Mouse (Mus musculus) lung, embryonic 14.5 days (tissue): ENCODE data around the gene 2700049A03Rik. TPM values are rescaled to one million over a fixed set of nuclear protein-coding genes. Genes with fewer than 3 reads are reported as not detected.

Experiments used
- ATAC-seq: fragments of 200-750 bp; cut with Nextera tagmentation; 2 replicates; pipeline ENCODE4 v1.8.0; 2017; ENCODE audit warnings: mild to moderate bottlenecking, moderate TSS enrichment, moderate library complexity; ENCODE audit not compliant: insufficient read depth
- DNase-seq: peaks from one replicate; pipeline ENCODE4 v3.0.0-alpha.2; 2015
- H3K27ac ChIP-seq: fragments of 300-500 bp; sonication (generic); 2 replicates; pipeline ENCODE4 v1.5.1; 2014; ENCODE audit warnings: low read depth, mild to moderate bottlenecking, moderate library complexity
- H3K27me3 ChIP-seq: fragments of 300-500 bp; sonication (generic); 2 replicates; pipeline ENCODE4 v1.6.1; 2014; ENCODE audit warnings: low read length, control low read depth; ENCODE audit not compliant: insufficient read depth
- H3K36me3 ChIP-seq: fragments of 300-500 bp; sonication (generic); 2 replicates; pipeline ENCODE4 v1.6.1; 2014; ENCODE audit warnings: control low read depth; ENCODE audit not compliant: insufficient read depth
- H3K4me1 ChIP-seq: fragments of 300-500 bp; sonication (generic); 2 replicates; pipeline ENCODE4 v1.6.1; 2014; ENCODE audit warnings: antibody characterized with exemption, control low read depth; ENCODE audit not compliant: insufficient read depth
- H3K4me2 ChIP-seq: fragments of 300-500 bp; sonication (generic); 2 replicates; pipeline ENCODE4 v1.6.1; 2014; ENCODE audit warnings: mild to moderate bottlenecking
- H3K4me3 ChIP-seq: fragments of 300-500 bp; sonication (generic); 2 replicates; pipeline ENCODE4 v1.5.1; 2014; ENCODE audit warnings: low read depth, low read length
- H3K9ac ChIP-seq: fragments of 300-500 bp; sonication (generic); 2 replicates; pipeline ENCODE4 v1.6.1; 2014
- H3K9me3 ChIP-seq: fragments of 300-500 bp; sonication (generic); 2 replicates; pipeline ENCODE4 v1.6.1; 2016; ENCODE audit warnings: low read depth, low read length, control low read depth
- CTCF ChIP-seq: IDR thresholded peaks from 2 replicates; pipeline ENCODE4 v1.5.1; 2016; ENCODE audit warnings: antibody characterized with exemption, low read depth
- WGBS: fragments of 180-500 bp; shearing (Covaris S2); extraction: QIAGEN DNeasy Blood & Tissue Kit; methylation state at CpG from one replicate; pipeline ENCODE4 v1.1.7; 2014; 5-methylcytosine and 5-hydroxymethylcytosine counted together
- polyA plus RNA-seq: library from polyadenylated mRNA; unstranded; fragments of >200 nt; fragmentation: Nextera tagmentation; extraction: Ambion mirVana; gene quantifications from 2 replicates; pipeline ENCODE4 v1.2.1, GENCODE M21; 2014

Gene 2700049A03Rik
- polyA plus RNA-seq, 1 experiment from 2014 or later = 13.6 TPM

GRCm38 (mm10) chr12:71217866-71218522 is 81.3 kb downstream of the 2700049A03Rik start:
- H3K4me2 ChIP-seq = no peak overlapping the region
- peak; percentile 91 for DNase-seq
- no peaks in the 10 kb centered on the region for H3K4me1 ChIP-seq
- no peak overlapping the region for H3K9ac ChIP-seq
- peak; percentile 92 for ATAC-seq
- no peaks in the 10 kb centered on the region for H3K27me3 ChIP-seq
- no peak overlapping the region for H3K4me3 ChIP-seq
- no peaks in the 10 kb centered on the region for H3K9me3 ChIP-seq
- WGBS = 47% methylated on average over 6 of the region's 6 CpGs
- TF ChIP-seq CTCF = no peak
- H3K36me3 ChIP-seq = peaks cover 12% of the 10 kb centered on the region; the same call in 1 of the 2 replicates
- peak overlapping the region; percentile 30; the same call in 1 of the 2 replicates for H3K27ac ChIP-seq

DNA sequence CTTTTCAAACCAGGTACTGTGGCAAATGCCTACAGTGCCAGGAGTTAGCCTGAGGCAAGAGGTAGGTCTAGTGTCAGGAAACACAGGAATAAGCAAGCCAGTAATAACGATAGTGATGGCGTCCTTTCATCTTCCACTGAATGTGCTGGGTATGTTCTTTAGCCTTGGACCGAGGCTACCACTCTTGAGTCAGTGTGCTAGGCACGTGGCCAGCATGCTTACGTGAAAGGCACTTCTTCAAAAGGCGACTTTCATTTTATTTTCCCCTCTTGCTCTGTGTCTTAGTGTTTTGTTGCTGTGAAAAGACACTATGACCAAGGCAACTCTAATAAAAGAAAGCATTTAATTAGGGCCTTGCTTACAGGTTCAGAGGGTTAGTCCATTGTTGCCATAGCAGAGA is 86.1 kb downstream of the 2700049A03Rik start:
- no peak overlapping the region for H3K27ac ChIP-seq
- no peak for TF ChIP-seq CTCF
- ATAC-seq (no peak), DNase-seq (no peak)
- H3K9me3 ChIP-seq = no peaks in the 10 kb centered on the region
- no peaks in the 10 kb centered on the region for H3K27me3 ChIP-seq
- H3K4me3 ChIP-seq = no peak overlapping the region
- 95% methylated on average over 6 of the region's 6 CpGs for WGBS
- H3K36me3 ChIP-seq = peaks cover 12% of the 10 kb centered on the region; the same call in 1 of the 2 replicates
- H3K4me2 ChIP-seq = no peak overlapping the region
- no peak overlapping the region for H3K9ac ChIP-seq
- no peaks in the 10 kb centered on the region for H3K4me1 ChIP-seq

GRCm38 (mm10) chr12:71227769-71228168 is 91.1 kb downstream of the 2700049A03Rik start:
- DNase-seq = peak; percentile 59
- Histone ChIP-seq H3K4me2 (no peak overlapping the region), H3K9me3 (no peaks in the 10 kb centered on the region), H3K4me1 (0 out of 2 replicates have a peak, but pooled peaks cover 4% of the 10 kb centered on the region), H3K27ac (peak overlapping the region; percentile 31; the same call in 1 of the 2 replicates), H3K9ac (no peak overlapping the region), H3K4me3 (no peak overlapping the region), H3K27me3 (no peaks in the 10 kb centered on the region), H3K36me3 (0 out of 2 replicates have a peak, but pooled peaks cover 3% of the 10 kb centered on the region)
- 33% methylated on average over 4 of the region's 4 CpGs for WGBS
- no peak for TF ChIP-seq CTCF
- peak; percentile 66; the same call in 1 of the 2 replicates for ATAC-seq

GRCm38 (mm10) chr12:71228925-71229649 is 92.4 kb downstream of the 2700049A03Rik start:
- TF ChIP-seq CTCF = no peak

GRCm38 (mm10) chr12:71231561-71231960 is 94.9 kb downstream of the 2700049A03Rik start:
- 81% methylated on average over 9 of the region's 9 CpGs for WGBS
- Histone ChIP-seq H3K4me1 (0 out of 2 replicates have a peak, but pooled peaks cover 4% of the 10 kb centered on the region), H3K27me3 (no peaks in the 10 kb centered on the region), H3K36me3 (0 out of 2 replicates have a peak, but pooled peaks cover 8% of the 10 kb centered on the region), H3K9me3 (no peaks in the 10 kb centered on the region), H3K9ac (no peak overlapping the region), H3K27ac (no peak overlapping the region), H3K4me3 (no peak overlapping the region), H3K4me2 (no peak overlapping the region)
- no peak for TF ChIP-seq CTCF
- ATAC-seq (no peak), DNase-seq (no peak)

More at GRCm38 (mm10) chr12:71228925-71229649, 92.4 kb downstream of the 2700049A03Rik start:
- WGBS = 23% methylated on average over 10 of the region's 10 CpGs
- peak; percentile 62 for DNase-seq
- no peaks in the 10 kb centered on the region for H3K9me3 ChIP-seq
- no peak overlapping the region for H3K9ac ChIP-seq
- no peak overlapping the region for H3K4me3 ChIP-seq
- H3K36me3 ChIP-seq = 0 out of 2 replicates have a peak, but pooled peaks cover 3% of the 10 kb centered on the region
- H3K4me2 ChIP-seq = no peak overlapping the region
- H3K27ac ChIP-seq = peak overlapping the region; percentile 21; the same call in 1 of the 2 replicates
- 0 out of 2 replicates have a peak, but pooled peaks cover 4% of the 10 kb centered on the region for H3K4me1 ChIP-seq
- ATAC-seq = peak; percentile 65; the same call in 1 of the 2 replicates
- H3K27me3 ChIP-seq = no peaks in the 10 kb centered on the region

DNA sequence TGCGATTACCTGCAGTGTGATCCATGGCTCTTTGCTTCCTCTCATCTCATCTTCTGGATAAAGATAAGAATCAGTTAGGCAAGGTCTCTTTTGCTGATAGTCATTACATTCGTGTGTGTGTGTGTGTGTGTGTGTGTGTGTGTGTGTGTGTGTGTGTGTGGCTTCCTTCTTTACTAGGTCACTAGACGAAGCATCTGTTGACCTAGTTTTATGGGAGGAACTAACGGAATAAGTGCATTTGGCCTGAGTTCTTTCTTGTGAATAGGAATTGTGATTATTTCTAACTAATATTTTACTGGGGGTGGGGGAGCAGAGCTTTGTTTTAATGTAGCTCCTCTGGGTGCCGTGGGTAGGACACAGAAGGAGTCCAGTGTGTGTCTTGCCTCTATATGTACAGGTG is 96.8 kb downstream of the 2700049A03Rik start:
- 66% methylated on average over 5 of the region's 5 CpGs for WGBS
- ATAC-seq (no peak), DNase-seq (no peak)
- Histone ChIP-seq H3K4me2 (no peak overlapping the region), H3K9me3 (no peaks in the 10 kb centered on the region), H3K4me1 (no peaks in the 10 kb centered on the region), H3K27ac (no peak overlapping the region), H3K4me3 (no peak overlapping the region), H3K27me3 (no peaks in the 10 kb centered on the region), H3K36me3 (0 out of 2 replicates have a peak, but pooled peaks cover 8% of the 10 kb centered on the region), H3K9ac (no peak overlapping the region)
- no peak for TF ChIP-seq CTCF

GRCm38 (mm10) chr12:71237074-71237473 is 100.4 kb downstream of the 2700049A03Rik start:
- Histone ChIP-seq H3K36me3 (peaks cover 8% of the 10 kb centered on the region), H3K4me1 (no peaks in the 10 kb centered on the region), H3K4me3 (no peak overlapping the region), H3K9me3 (peaks cover 8% of the 10 kb centered on the region), H3K27me3 (no peaks in the 10 kb centered on the region), H3K27ac (no peak overlapping the region), H3K4me2 (no peak overlapping the region), H3K9ac (no peak overlapping the region)
- DNase-seq (no peak), ATAC-seq (no peak)
- no peak for TF ChIP-seq CTCF
- 83% methylated on average over 4 of the region's 4 CpGs for WGBS
